Mouse (Mus musculus): ENCODE measurements around the gene Hikeshi. TPM values are rescaled to one million over a fixed set of nuclear protein-coding genes. Genes with fewer than 3 reads are reported as not detected.
A peak's percentile ranks its signal among the peaks of the same experiment; 100 is the strongest.

Gene Hikeshi
- total RNA-seq (2021): 10 to 100 TPM; 69.4 to 98.6 TPM
- long read RNA-seq, experiment 1, transcript Hikeshi-206 (5 exons, 2,224 nt): major isoform, 27 of 39 reads
- long read RNA-seq, experiment 1, transcript Hikeshi-209 (4 exons, 806 nt): minor isoform, 10 of 39 reads
- long read RNA-seq, experiment 1, partial matches to known transcripts: 0 of 39 reads
- long read RNA-seq, experiment 1, other reads (novel, unspliced or antisense): 1 of 39 reads
- long read RNA-seq, experiment 2, transcript Hikeshi-206 (5 exons, 2,224 nt): major isoform, 21 of 32 reads
- long read RNA-seq, experiment 2, partial matches to known transcripts: 1 of 32 reads
- long read RNA-seq, experiment 2, other reads (novel, unspliced or antisense): 3 of 32 reads

GRCm38 (mm10) chr7:89940571-89941463 is at the start of gene Hikeshi:
TSS of gene Hikeshi (minus strand) at chr7:89941204.
- peak; percentile 81 to 94 for DNase-seq (ENCODE audit: low spot score in 2 of 2)

DNA sequence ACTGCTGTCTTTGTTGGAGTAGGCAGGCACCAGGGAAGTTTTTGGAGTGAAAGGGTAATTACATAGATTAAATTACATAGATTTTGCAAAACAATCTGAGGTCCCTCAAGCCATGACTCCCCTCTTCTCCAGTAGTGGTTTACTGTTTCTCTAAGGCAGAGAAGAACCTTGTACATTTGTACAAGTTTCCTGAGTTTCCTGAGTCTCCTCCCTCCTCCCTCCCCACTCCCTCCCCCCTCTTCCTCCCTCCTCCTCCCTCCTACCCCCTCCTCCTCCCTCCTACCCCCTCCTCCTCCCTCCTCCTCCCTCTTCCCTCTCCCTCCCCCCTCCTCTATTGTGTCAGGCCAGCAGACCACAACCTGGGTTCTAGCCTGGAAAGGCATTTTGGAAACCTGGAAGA is 43.4 kb upstream of the Hikeshi start:
- DNase-seq (ENCODE audit: low spot score in 2 of 2): no peak

GRCm38 (mm10) chr7:89983441-89983840 is 42.4 kb upstream of the Hikeshi start:
- DNase-seq (ENCODE audit: low spot score in 2 of 2): no peak

GRCm38 (mm10) chr7:89981557-89981956 is 40.6 kb upstream of the Hikeshi start:
- no peak for DNase-seq (ENCODE audit: low spot score in 2 of 2)

DNA sequence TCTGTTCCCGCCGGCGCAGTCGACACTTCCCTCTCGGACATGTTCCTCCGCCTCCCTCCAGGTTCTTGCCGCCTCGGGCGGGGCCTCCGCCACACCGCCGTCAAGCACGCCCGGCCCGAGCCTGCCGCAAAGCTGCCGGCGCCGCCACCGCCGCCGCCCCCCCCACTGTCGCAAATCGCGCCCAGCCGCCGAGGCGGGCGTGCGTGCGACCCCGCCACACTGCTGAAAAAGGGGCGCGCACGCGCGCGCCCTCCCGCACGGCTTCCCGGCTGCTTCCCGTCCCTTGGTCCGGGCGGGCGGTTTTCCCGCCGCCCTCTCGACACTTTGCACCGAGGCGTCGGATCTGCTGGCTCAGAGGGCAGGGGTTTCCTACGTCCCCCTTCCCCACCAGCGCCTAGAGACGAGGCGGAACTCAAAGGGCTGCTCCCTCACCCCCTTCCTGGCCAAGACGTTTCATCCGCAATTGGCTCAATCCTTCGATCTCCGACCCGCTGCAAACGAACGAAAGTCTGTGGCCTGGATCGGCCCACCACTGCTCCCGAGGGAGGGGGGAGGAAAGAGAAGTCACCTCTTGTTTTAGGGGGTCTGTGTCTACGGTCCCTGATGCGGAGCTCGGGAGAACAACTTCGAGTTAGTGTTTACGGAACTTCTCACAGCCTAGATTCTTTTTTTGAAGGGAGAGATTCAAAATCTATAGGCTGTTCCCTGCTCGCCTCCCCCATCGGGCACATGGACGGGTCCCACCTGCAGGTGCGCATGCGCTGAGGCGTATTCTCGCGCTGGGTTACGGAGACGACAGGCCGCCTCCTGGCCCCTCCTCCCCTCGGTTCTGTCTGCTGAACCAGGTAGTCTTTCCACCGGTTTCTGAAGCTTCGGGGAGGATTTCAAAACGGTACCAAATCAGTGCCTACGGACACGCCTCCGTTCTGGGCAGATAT is 39.8 kb upstream of the Hikeshi start, which contains the start of gene Eed:
Eed (minus strand) TSS at position 499 of the 938 bp plus-strand sequence.
- DNase-seq (ENCODE audit: low spot score in 2 of 2): peak; percentile 93 to 96

DNA sequence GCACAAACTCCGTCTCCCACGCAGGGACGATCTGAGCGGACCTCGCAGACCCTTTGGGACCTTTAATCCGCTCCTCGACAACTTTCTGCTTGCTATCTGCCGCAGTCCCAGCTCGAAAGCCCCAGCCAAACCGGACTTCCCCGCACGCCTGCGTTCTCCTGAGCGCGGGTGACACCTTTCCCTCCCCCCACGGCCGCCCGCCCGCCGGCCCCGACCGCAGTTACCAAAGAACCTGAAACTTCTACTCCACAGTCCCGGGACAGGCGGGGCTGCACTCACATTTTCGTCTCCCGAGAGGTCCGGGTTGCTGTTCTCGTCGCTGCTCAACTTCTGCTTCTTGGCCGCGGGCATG is 39.1 kb upstream of the Hikeshi start:
- no peak for DNase-seq (ENCODE audit: low spot score in 2 of 2)

DNA sequence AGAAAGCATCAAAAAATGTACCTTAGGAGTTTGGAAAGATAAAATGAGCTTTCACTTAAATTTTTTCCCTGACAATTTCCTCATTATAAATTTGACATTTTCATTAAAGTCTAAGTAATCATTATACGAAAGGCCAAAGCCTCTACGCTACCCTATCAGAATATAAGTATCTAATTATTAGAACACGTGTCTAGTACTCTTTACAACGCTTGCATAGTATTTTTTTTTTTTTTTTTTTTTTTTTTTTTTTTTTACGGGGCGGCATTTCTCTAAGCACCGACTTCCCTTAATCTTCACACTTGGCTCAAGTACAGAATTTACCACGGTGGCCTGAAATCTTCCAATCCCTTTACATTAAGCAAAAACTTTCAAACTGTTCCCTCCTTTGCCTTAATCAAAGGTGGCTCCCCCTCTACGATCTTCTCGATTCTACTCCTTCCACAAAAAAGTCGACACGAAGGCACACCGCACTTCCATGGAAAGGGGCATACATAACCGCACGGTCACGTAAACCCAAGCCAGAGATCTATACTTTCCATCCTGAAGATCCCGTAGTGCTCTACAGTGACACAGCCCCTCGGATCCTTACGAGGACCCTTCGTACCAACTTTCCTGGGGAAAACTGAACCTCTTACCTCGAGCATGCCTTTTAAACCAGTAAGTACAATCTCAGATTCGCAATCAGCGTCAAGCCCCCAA is 38.6 kb upstream of the Hikeshi start:
- DNase-seq (ENCODE audit: low spot score in 2 of 2): no peak

DNA sequence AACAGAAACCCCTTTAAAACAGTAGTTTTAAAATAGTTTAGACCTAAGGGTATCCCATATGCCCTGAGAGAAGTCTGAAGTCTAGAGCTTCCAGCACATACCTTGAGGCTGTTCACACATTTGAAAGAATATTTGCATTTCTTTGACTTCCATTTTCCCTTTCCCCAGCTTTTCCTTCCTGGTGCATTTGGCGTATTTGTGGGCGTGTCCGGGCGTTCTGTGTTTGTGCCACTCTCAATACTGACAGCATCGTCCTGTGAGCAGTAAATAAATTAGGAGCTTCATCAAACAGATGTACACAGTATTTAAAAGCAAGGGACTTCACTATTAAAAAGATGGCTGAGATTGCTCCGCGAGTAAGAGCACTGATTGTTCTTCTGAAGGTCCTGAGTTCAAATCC is 35.8 kb upstream of the Hikeshi start:
- no peak for DNase-seq (ENCODE audit: low spot score in 2 of 2)

DNA sequence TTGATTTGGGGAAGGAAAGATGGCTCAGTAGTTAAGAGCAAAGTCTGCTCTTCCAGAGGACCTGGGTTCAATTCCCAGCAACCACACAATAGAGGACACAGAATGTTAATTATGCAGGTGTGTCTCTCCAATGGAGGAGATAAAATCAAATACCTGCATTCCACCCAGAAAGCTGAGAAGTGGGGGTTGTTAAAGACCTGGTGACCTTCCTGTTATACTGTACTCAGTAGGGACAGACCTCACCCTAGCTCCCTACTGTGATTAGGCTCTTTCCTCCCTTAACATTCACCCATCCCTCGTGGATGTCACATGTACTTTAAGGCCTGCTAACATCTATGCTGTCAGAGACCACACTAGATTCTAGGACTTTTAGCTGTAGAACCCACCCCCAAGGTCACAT is 34.6 kb upstream of the Hikeshi start:
- DNase-seq (ENCODE audit: low spot score in 2 of 2): no peak

- DNase-seq (ENCODE audit: low spot score in 2 of 2): no peak
Measured at GRCm38 (mm10) chr7:89967235-89967634, 26.2 kb upstream of the Hikeshi start.

- DNase-seq (ENCODE audit: low spot score in 2 of 2): no peak
Measured at GRCm38 (mm10) chr7:89966771-89967170, 25.8 kb upstream of the Hikeshi start.

GRCm38 (mm10) chr7:89963135-89963534 is 22.1 kb upstream of the Hikeshi start:
- no peak for DNase-seq (ENCODE audit: low spot score in 2 of 2)

DNA sequence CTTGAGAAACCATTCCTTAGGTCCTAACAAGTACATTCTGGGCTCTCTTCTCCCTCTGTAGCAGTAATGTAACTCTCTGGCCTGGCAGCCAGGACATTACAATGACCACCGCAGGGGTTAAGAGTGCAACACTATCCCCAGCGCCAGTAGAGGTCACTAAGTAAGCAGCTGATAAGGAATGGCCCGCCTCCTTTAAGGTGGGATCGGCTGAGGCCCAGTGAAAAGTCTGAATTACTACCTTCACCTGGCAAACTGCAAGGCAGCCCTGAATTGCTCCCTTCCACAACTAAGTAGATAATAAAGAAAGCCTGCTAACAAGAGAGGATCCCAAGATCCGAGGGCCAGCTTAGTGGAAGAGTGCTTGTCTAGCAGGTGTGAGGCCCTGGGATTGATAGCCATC is 16.3 kb upstream of the Hikeshi start:
- no peak for DNase-seq (ENCODE audit: low spot score in 2 of 2)

DNA sequence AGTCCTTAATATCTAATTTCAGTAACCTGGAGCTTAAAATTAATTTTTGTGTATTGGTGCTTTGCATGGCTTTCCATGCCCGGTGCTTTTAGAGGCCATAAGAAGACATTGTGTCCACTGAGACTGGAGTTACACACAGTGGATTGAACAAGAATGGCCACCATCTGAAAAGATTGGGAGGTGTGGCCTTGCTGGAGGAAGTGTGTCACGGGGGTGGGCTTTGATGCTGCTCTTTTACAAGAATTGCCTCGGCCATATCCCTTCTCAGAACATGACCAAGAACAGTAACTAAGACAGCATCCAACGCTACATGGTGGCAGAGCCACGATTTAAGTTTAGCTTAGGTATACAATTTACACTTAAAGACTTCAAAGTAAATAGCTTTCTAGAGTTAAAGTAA is 13.3 kb upstream of the Hikeshi start:
- DNase-seq (ENCODE audit: low spot score in 2 of 2): no peak

DNA sequence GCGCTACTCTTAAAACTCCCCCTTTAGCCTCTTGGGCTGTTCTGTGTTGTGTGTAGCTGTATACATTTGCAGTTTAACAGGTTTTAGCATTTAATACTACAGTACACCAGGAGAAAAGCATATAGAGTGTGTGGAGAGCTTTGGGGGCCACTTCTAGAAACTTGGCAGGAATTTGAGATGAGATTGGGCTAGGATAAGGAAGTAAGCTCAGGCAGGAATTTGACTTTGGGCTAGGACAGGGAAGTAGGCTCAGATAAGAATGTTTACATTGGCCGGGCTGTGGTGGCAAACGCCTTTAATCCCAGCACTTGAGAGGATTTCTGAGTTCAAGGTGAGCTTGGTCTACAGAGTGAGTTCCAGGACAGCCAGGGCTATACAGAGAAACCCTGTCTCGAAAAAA is 8.4 kb upstream of the Hikeshi start:
- DNase-seq (ENCODE audit: low spot score in 2 of 2): no peak

DNA sequence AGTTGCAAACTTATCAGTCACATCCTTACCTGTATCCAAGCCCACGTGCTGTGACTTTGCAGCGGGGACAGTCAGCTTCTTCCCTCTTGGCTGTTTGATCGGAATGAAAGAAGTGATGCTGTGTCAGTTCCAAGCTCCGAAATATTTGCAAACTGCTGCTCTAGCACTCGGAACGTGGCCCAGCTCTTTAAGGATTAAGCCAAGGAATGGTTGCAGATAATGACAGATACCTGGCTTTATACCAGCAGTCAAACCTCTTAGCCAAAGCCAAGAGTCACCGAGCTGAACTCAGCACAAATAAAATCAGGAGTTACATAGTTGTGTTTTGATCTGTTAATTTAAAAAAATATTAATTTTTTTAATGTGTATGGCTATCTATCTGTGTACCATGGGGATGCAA is 7.0 kb upstream of the Hikeshi start:
- no peak for DNase-seq (ENCODE audit: low spot score in 2 of 2)

DNA sequence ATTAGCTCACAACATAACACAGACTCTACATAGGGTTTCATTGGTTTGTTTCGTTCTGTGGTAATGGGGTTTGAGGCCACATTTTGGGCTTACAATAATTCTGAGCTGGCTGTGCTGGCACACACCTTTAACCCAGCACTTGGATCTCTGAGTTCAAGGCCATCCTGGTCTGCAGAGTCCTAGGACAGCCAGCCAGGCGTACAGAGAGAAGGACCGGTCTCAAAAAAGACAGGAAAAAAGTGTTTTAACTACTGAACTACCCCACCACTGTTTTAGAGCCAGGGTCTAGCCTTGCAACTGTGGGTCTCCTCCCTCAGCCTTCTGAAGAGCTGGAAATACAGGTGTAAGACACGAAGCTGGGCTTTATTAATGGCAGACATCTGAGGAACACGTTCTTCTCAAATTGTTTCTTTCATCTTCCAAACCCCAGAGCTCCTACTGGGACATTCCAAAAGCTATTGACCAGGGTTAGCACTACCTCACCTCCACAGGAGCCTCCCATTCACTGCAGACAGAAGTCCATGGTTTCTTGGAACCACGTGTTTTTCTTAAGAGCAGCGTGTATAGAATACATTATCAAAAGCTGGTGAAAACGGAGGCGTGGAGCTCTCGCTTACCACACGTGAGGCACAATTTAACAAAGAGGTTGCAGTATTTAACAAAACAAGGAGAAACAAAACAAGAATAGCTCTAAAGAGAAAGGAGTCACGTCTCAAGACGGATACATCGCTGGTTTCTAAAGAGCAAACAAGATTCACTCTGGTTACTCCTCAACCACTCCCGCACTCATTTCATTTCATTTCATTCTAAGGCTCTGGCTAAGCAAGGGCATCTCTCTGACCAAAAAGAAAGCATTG is 1.3 kb downstream of the Hikeshi start:
- DNase-seq (ENCODE audit: low spot score in 2 of 2): no peak

- no peak for DNase-seq (ENCODE audit: low spot score in 2 of 2)
Measured at GRCm38 (mm10) chr7:89923441-89924180, 17.4 kb downstream of the Hikeshi start.

DNA sequence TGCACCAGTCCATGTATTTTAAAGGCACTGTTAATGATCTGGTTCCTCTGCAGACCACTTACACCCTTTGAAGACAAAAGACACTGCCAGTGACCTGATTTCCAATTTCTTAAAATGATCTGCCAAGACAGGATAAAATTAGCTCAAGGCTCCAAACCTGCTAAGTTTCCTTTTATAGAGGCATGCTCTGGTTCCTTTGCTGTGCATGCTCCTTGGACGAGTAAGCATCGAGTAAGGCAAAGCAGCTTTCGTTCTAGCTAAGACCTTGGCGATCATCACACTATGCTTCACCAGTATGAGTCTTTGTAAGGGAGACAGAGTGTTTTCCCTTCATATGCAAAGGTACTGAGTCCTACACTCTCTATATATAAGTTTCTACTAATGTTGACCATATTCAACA is 23.2 kb downstream of the Hikeshi start:
- no peak for DNase-seq (ENCODE audit: low spot score in 2 of 2)
